In the genomic region with DNA sequence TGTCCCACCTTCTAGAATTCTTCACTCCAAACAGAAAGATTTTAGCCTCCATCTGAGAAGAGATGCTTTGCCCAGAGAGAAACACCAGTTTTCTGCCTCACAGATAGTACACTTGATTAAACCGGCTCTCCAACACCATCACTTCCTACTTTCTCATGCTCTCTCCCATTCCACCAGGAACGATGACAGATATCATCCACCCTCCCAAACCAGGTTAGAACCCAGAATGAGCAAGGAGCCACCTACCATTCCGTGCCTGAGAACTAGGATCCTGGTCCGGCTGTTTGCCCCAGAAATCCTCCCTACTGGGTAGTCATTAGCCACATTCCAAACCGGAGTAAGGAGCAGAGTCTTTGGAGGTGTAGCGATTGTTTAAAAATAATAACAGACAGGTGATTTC, we compare ENCODE assay signal across 8 mouse cellular contexts. TPM values are rescaled to one million over a fixed set of nuclear protein-coding genes. Genes with fewer than 3 reads are reported as not detected.
A peak's percentile ranks its signal among the peaks of the same experiment; 100 is the strongest.
DNase-seq lines count a peak whose midpoint lies in the region; ATAC-seq and TF ChIP-seq lines count a peak whose summit lies in the region.

No protein-coding gene starts in this region.

- no peak for DNase-seq in lung, postnatal 0 days (ENCODE audit: low spot score)
- no peak for DNase-seq in lung, postnatal 10 days
- no peak for DNase-seq in intestine, embryonic 14.5 days (ENCODE audit: low spot score)
- peak; percentile 31 for DNase-seq in retina, embryonic 14.5 days (ENCODE audit: low spot score)
- no peak for DNase-seq in spleen, adult 12 weeks (ENCODE audit: low spot score)
- no peak for DNase-seq in kidney, adult 11 months
- DNase-seq in adrenal gland, adult 2 months, result no peak

- 0 out of 2 replicates have a peak overlapping the region, but pooled peaks have one; percentile 11 for H3K4me2 ChIP-seq in lung, postnatal 0 days (replicated peaks; ENCODE audit: low read depth, low read length)
- peak overlapping the region; percentile 59 for H3K4me2 ChIP-seq in embryonic facial prominence, embryonic 13.5 days
- peak overlapping the region; percentile 33 for H3K4me2 ChIP-seq in intestine, embryonic 14.5 days (ENCODE audit: low read length)

- TF ChIP-seq CTCF in lung, postnatal 0 days (IDR thresholded peaks at IDR 0.05), result no peak

- H3K4me1 ChIP-seq in lung, postnatal 0 days (ENCODE audit: insufficient read depth, low read depth, low read length), result no peaks in the 10 kb centered on the region
- peaks cover 4% of the 10 kb centered on the region; the same call in 1 of the 2 replicates for H3K4me1 ChIP-seq in embryonic facial prominence, embryonic 13.5 days
- peaks cover 2% of the 10 kb centered on the region for H3K4me1 ChIP-seq in intestine, embryonic 14.5 days (replicated peaks; ENCODE audit: control insufficient read depth, insufficient read depth, low read length)

- H3K36me3 ChIP-seq in lung, postnatal 0 days (ENCODE audit: insufficient read depth, low read length), result no peaks in the 10 kb centered on the region
- H3K36me3 ChIP-seq in embryonic facial prominence, embryonic 13.5 days, result no peaks in the 10 kb centered on the region
- H3K36me3 ChIP-seq in intestine, embryonic 14.5 days (ENCODE audit: control insufficient read depth, insufficient read depth, low read length), result no peaks in the 10 kb centered on the region

- H3K9me3 ChIP-seq in lung, postnatal 0 days (ENCODE audit: low read length), result no peaks in the 10 kb centered on the region
- peaks cover 3% of the 10 kb centered on the region; the same call in 1 of the 2 replicates for H3K9me3 ChIP-seq in embryonic facial prominence, embryonic 13.5 days
- no peaks in the 10 kb centered on the region for H3K9me3 ChIP-seq in intestine, embryonic 14.5 days (ENCODE audit: control insufficient read depth, low read length)

- H3K4me3 ChIP-seq in lung, postnatal 0 days (ENCODE audit: low read depth, low read length), result no peak overlapping the region
- H3K4me3 ChIP-seq in embryonic facial prominence, embryonic 13.5 days, result peak overlapping the region; percentile 35
- no peak overlapping the region for H3K4me3 ChIP-seq in intestine, embryonic 14.5 days (ENCODE audit: low read depth, low read length)

- ATAC-seq in lung, postnatal 0 days, result no peak
- no peak for ATAC-seq in embryonic facial prominence, embryonic 13.5 days (ENCODE audit: insufficient number of reproducible peaks, insufficient read depth, low FRiP score, low TSS enrichment, low read depth)
- ATAC-seq in intestine, embryonic 14.5 days (replicated peaks; ENCODE audit: low FRiP score, low TSS enrichment, low read depth), result no peak

- no peak overlapping the region for H3K9ac ChIP-seq in lung, postnatal 0 days (replicated peaks; ENCODE audit: low read depth)
- H3K9ac ChIP-seq in embryonic facial prominence, embryonic 13.5 days, result no peak overlapping the region
- no peak overlapping the region for H3K9ac ChIP-seq in intestine, embryonic 14.5 days (ENCODE audit: low read length)

- no peak for TF ChIP-seq EP300 in lung, postnatal 0 days (IDR thresholded peaks at IDR 0.05)

- H3K27ac ChIP-seq in lung, postnatal 0 days (ENCODE audit: low read length), result no peak overlapping the region
- no peak overlapping the region for H3K27ac ChIP-seq in embryonic facial prominence, embryonic 13.5 days
- no peak overlapping the region for H3K27ac ChIP-seq in intestine, embryonic 14.5 days (ENCODE audit: low read depth)

- WGBS in lung, postnatal 0 days, result 27% methylated on average over 6 of the region's 6 CpGs
- 19% methylated on average over 6 of the region's 6 CpGs for WGBS in embryonic facial prominence, embryonic 13.5 days
- WGBS in intestine, embryonic 14.5 days, result 38% methylated on average over 6 of the region's 6 CpGs

- no peaks in the 10 kb centered on the region for H3K27me3 ChIP-seq in lung, postnatal 0 days (replicated peaks; ENCODE audit: insufficient read depth, low read length)
- no peaks in the 10 kb centered on the region for H3K27me3 ChIP-seq in embryonic facial prominence, embryonic 13.5 days
- H3K27me3 ChIP-seq in intestine, embryonic 14.5 days (replicated peaks; ENCODE audit: control insufficient read depth, insufficient read depth, low read length), result 0 out of 2 replicates have a peak, but pooled peaks cover 5% of the 10 kb centered on the region

RNA-seq across cellular contexts. Expression of a gene that starts 0.5 kb away (rescaled TPM):
- polyA plus RNA-seq in lung, postnatal 0 days (2015; fragmentation: Nextera tagmentation; extraction: Ambion mirVana), result 0.66 and 1.0 TPM in 2 replicates
- polyA plus RNA-seq in embryonic facial prominence, embryonic 13.5 days (2015; fragmentation: Nextera tagmentation; extraction: Ambion mirVana), result 2.3 and 2.4 TPM in 2 replicates
- polyA plus RNA-seq in intestine, embryonic 14.5 days (2014; fragmentation: Nextera tagmentation; extraction: Ambion mirVana), result 8.8 and 9.6 TPM in 2 replicates
- 1 to 10 TPM; 7.2 to 7.4 TPM for total RNA-seq in adrenal gland, adult 2 months (2021)
- polyA plus RNA-seq in adrenal gland, adult 2 months (2012; rRNA removed), result 0.99 and 1.1 TPM in 2 replicates
